Mouse (Mus musculus): Measurements from ENCODE around the gene Tssk1. TPM values are rescaled to one million over a fixed set of nuclear protein-coding genes. Genes with fewer than 3 reads are reported as not detected.

The Tssk1 gene
- total RNA-seq, 1 experiment = not detected

DNA sequence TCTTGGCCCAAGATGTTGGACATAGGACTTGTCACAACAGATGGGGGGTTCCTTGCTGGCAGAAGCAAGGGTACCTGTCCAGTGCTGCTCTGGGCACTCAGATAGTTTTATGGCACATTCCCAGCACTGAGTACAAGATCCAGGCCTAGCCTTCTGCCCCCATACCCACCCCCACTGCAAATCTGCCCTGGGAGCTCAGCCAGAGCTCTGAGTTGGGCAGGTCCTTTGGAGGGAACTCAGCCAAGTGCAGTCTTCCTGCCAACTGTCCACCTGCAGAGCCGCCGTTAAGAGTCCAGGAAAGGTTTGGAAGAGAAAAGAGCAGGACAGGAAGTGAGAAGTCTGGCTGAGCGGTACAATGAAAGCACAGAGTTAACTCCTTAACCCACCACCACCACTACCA, 1.4 kb upstream of the Tssk1 start:
- Histone ChIP-seq H3K27ac (ENCODE audit: insufficient read depth, low read depth, low read length, poor library complexity, severe bottlenecking) (no peak overlapping the region), H3K9ac (ENCODE audit: insufficient read depth, low read depth, low read length, poor library complexity, severe bottlenecking) (no peak overlapping the region), H3K9me3 (ENCODE audit: control insufficient read depth, insufficient read depth, low read depth, low read length) (no peaks in the 10 kb centered on the region), H3K4me1 (ENCODE audit: control insufficient read depth in 2 of 2, insufficient read depth in 2 of 2, low read length in 2 of 2, poor library complexity in 1 of 2) (peaks cover 0 to 2% of the 10 kb centered on the region in 2 experiments; a peak in 1 of 4 replicates), H3K36me3 (ENCODE audit: control insufficient read depth, insufficient read depth, low read length, poor library complexity, severe bottlenecking) (peaks cover 4% of the 10 kb centered on the region; the same call in 1 of the 2 replicates), H3K4me3 (ENCODE audit: insufficient read depth in 1 of 2, low read depth in 1 of 2, low read length in 2 of 2, poor library complexity in 1 of 2, severe bottlenecking in 1 of 2) (no peak overlapping the region)
- no peak for DNase-seq (ENCODE audit: low read depth, low spot score)
- in situ Hi-C loops (cut with MboI; ENCODE audit: low sequenced_read_pairs in 2 of 2, unreplicated experiment in 2 of 2) = no loop called here
- no peak for TF ChIP-seq CHD2 (IDR thresholded peaks at IDR 0.05; ENCODE audit: low read depth, low read length)
- no peak for TF ChIP-seq HCFC1 (IDR thresholded peaks at IDR 0.05; ENCODE audit: borderline replicate concordance, insufficient read depth, low read length)
- TF ChIP-seq ZC3H11A (IDR thresholded peaks at IDR 0.05; ENCODE audit: borderline replicate concordance, low read depth, low read length) = no peak
- TF ChIP-seq ZNF384 (IDR thresholded peaks at IDR 0.05; ENCODE audit: low read depth, low read length) = no peak
- no peak for TF ChIP-seq MAFK (IDR thresholded peaks at IDR 0.05; ENCODE audit: insufficient read depth, low read depth, low read length)

DNA sequence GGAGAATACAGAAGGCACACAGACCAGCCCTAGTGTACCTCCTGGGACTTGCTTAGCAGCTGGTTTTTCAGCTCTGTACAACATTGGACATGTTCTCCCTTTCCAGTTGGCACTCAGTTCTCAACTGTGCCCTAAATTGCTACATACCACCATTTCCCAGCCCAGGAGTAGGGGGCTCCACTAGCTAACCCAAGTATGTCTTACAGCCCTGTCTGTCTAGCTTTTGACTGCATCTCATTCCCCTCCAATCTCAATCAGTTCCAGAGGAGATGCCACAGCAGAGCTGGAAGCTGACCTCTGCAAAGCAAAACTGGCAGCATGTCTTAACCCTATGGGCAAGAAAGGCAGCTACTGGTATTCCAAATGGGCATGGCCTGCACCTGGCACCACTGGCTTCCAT, 2.1 kb downstream of the Tssk1 start:
- no peak for TF ChIP-seq CHD2 (IDR thresholded peaks at IDR 0.05; ENCODE audit: low read depth, low read length)
- TF ChIP-seq HCFC1 (IDR thresholded peaks at IDR 0.05; ENCODE audit: borderline replicate concordance, insufficient read depth, low read length) = no peak
- no peak for TF ChIP-seq ZNF384 (IDR thresholded peaks at IDR 0.05; ENCODE audit: low read depth, low read length)
- TF ChIP-seq MAFK (IDR thresholded peaks at IDR 0.05; ENCODE audit: insufficient read depth, low read depth, low read length) = no peak
- TF ChIP-seq ZC3H11A (IDR thresholded peaks at IDR 0.05; ENCODE audit: borderline replicate concordance, low read depth, low read length) = no peak
- in situ Hi-C loops (cut with MboI; ENCODE audit: low sequenced_read_pairs in 2 of 2, unreplicated experiment in 2 of 2) = no loop called here
- H3K36me3 ChIP-seq (ENCODE audit: control insufficient read depth, insufficient read depth, low read length, poor library complexity, severe bottlenecking) = peaks cover 2% of the 10 kb centered on the region; the same call in 1 of the 2 replicates
- no peak overlapping the region for H3K4me3 ChIP-seq (ENCODE audit: insufficient read depth in 1 of 2, low read depth in 1 of 2, low read length in 2 of 2, poor library complexity in 1 of 2, severe bottlenecking in 1 of 2)
- H3K9me3 ChIP-seq (ENCODE audit: control insufficient read depth, insufficient read depth, low read depth, low read length) = no peaks in the 10 kb centered on the region
- no peak for DNase-seq (ENCODE audit: low read depth, low spot score)
- H3K27ac ChIP-seq (ENCODE audit: insufficient read depth, low read depth, low read length, poor library complexity, severe bottlenecking) = no peak overlapping the region
- no peaks in the 10 kb centered on the region for H3K4me1 ChIP-seq (ENCODE audit: control insufficient read depth in 2 of 2, insufficient read depth in 2 of 2, low read length in 2 of 2, poor library complexity in 1 of 2)
- no peak overlapping the region for H3K9ac ChIP-seq (ENCODE audit: insufficient read depth, low read depth, low read length, poor library complexity, severe bottlenecking)

DNA sequence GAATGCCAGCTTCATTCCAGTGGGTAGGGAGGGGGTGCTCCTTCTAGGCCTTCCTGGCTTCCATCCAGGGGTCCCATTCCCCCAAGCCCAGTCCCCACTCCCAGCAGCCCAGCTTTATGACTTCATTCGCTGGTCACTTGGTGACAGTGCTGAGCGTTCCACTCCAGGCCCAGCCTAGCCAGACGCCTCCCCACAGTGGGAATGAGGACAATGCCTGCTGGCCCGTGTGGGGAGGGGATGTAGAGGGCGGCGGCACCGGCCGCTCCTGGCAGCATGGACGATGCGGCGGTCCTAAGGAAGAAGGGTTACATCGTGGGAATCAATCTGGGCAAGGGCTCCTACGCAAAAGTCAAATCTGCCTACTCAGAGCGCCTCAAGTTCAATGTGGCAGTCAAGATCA, 4.4 kb downstream of the Tssk1 start, which contains the start of the genes Dgcr2 and Tssk2:
Dgcr2 (minus strand) TSS at position 101 of the 400 bp plus-strand sequence.
Tssk2 (plus strand) TSS at position 176 of the 400 bp plus-strand sequence.
- Histone ChIP-seq H3K36me3 (ENCODE audit: control insufficient read depth, insufficient read depth, low read length, poor library complexity, severe bottlenecking) (peaks cover 19% of the 10 kb centered on the region), H3K9ac (ENCODE audit: insufficient read depth, low read depth, low read length, poor library complexity, severe bottlenecking) (no peak within 1 kb of the TSS), H3K27ac (ENCODE audit: insufficient read depth, low read depth, low read length, poor library complexity, severe bottlenecking) (no peak within 1 kb of the TSS), H3K4me1 (ENCODE audit: control insufficient read depth in 2 of 2, insufficient read depth in 2 of 2, low read length in 2 of 2, poor library complexity in 1 of 2) (no peaks in the 10 kb centered on the region), H3K4me3 (ENCODE audit: insufficient read depth in 1 of 2, low read depth in 1 of 2, low read length in 2 of 2, poor library complexity in 1 of 2, severe bottlenecking in 1 of 2) (no peak within 1 kb of the TSS), H3K9me3 (ENCODE audit: control insufficient read depth, insufficient read depth, low read depth, low read length) (no peaks in the 10 kb centered on the region)
- in situ Hi-C loops (cut with MboI; ENCODE audit: low sequenced_read_pairs in 2 of 2, unreplicated experiment in 2 of 2) = no loop called here
- TF ChIP-seq MAFK (IDR thresholded peaks at IDR 0.05; ENCODE audit: insufficient read depth, low read depth, low read length) = no peak
- no peak for TF ChIP-seq ZC3H11A (IDR thresholded peaks at IDR 0.05; ENCODE audit: borderline replicate concordance, low read depth, low read length)
- TF ChIP-seq ZNF384 (IDR thresholded peaks at IDR 0.05; ENCODE audit: low read depth, low read length) = no peak
- no peak for TF ChIP-seq HCFC1 (IDR thresholded peaks at IDR 0.05; ENCODE audit: borderline replicate concordance, insufficient read depth, low read length)
- TF ChIP-seq CHD2 (IDR thresholded peaks at IDR 0.05; ENCODE audit: low read depth, low read length) = no peak
- DNase-seq (ENCODE audit: low read depth, low spot score) = no peak

DNA sequence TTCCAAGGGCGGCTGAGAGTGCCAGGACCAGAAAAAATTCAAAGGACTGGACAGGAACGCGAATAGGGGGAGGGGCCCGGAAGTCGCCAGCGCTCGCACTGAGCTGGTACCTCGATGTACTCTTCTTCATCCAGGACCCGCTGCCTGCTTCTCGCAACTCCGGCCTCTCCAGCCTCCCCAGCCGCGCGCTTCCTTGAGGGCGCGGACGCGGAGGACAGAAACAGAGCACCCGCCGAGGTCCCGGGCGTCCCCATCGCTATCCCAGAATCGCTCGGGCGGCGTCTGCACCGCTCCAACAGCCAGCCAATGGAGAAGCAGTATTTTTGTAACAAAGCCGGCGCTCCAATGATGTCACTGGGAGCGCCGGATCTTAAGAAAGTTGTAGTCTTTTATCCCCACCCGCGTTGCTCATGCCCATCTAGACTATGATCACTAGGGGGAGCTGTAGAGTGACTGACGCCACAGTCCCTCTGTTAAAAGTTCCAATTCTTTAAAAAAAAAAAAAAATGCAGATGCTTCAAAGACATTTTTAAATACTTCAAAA, 17.1 kb downstream of the Tssk1 start, which contains the start of gene Ess2:
Ess2 (minus strand) TSS at position 297 of the 544 bp plus-strand sequence.
- peak within 1 kb of the TSS; percentile 90 for H3K9ac ChIP-seq (ENCODE audit: insufficient read depth, low read depth, low read length, poor library complexity, severe bottlenecking)

More for the DNA sequence above, 17.1 kb downstream of the Tssk1 start, which contains the start of gene Ess2:
- Histone ChIP-seq H3K36me3 (ENCODE audit: control insufficient read depth, insufficient read depth, low read length, poor library complexity, severe bottlenecking) (peaks cover 20% of the 10 kb centered on the region), H3K27ac (ENCODE audit: insufficient read depth, low read depth, low read length, poor library complexity, severe bottlenecking) (0 out of 2 replicates have a peak within 1 kb of the TSS, but pooled peaks have one; percentile 57), H3K4me3 (ENCODE audit: insufficient read depth in 1 of 2, low read depth in 1 of 2, low read length in 2 of 2, poor library complexity in 1 of 2, severe bottlenecking in 1 of 2) (peak within 1 kb of the TSS; percentile 96 to 99), H3K9me3 (ENCODE audit: control insufficient read depth, insufficient read depth, low read depth, low read length) (no peaks in the 10 kb centered on the region), H3K4me1 (ENCODE audit: control insufficient read depth in 2 of 2, insufficient read depth in 2 of 2, low read length in 2 of 2, poor library complexity in 1 of 2) (peaks cover 0 to 3% of the 10 kb centered on the region in 2 experiments; a peak in 1 of 4 replicates)
- TF ChIP-seq ZNF384 (IDR thresholded peaks at IDR 0.05; ENCODE audit: low read depth, low read length) = peak; percentile 98
- no peak for TF ChIP-seq CHD2 (IDR thresholded peaks at IDR 0.05; ENCODE audit: low read depth, low read length)
- TF ChIP-seq MAFK (IDR thresholded peaks at IDR 0.05; ENCODE audit: insufficient read depth, low read depth, low read length) = no peak
- TF ChIP-seq ZC3H11A (IDR thresholded peaks at IDR 0.05; ENCODE audit: borderline replicate concordance, low read depth, low read length) = 0 out of 2 replicates have a peak, but pooled peaks have one; percentile 4
- TF ChIP-seq HCFC1 (IDR thresholded peaks at IDR 0.05; ENCODE audit: borderline replicate concordance, insufficient read depth, low read length) = peak; percentile 93
- in situ Hi-C loops (cut with MboI; ENCODE audit: low sequenced_read_pairs in 2 of 2, unreplicated experiment in 2 of 2) = no loop called here
- peak; percentile 96 for DNase-seq (ENCODE audit: low read depth, low spot score)

Data from ES-E14 (cell line).